Mouse (Mus musculus): ENCODE measurements around the gene Nxph3. TPM values are rescaled to one million over a fixed set of nuclear protein-coding genes. Genes with fewer than 3 reads are reported as not detected.

Gene Nxph3
- polyA plus RNA-seq, 1 experiment from 2014 or later, result 1.8 TPM

GRCm38 (mm10) chr11:95540637-95541385 is 26.4 kb upstream of the Nxph3 start:
- H3K4me2 ChIP-seq (replicated peaks), result no peak overlapping the region
- WGBS, result 29% methylated on average over 18 of the region's 18 CpGs

GRCm38 (mm10) chr11:95538378-95539104 is 24.2 kb upstream of the Nxph3 start:
- H3K4me1 ChIP-seq, result peaks cover 42% of the 10 kb centered on the region
- peak overlapping the region; percentile 55 for H3K27ac ChIP-seq (replicated peaks)
- H3K9ac ChIP-seq, result no peak overlapping the region
- no peaks in the 10 kb centered on the region for H3K36me3 ChIP-seq
- no peaks in the 10 kb centered on the region for H3K9me3 ChIP-seq (replicated peaks)
- WGBS, result 56% methylated on average over 15 of the region's 15 CpGs
- H3K4me2 ChIP-seq (replicated peaks), result no peak overlapping the region
- peak; percentile 45 for ATAC-seq (ENCODE audit: insufficient number of reproducible peaks, low FRiP score, low TSS enrichment, low read depth)
- H3K4me3 ChIP-seq (replicated peaks), result no peak overlapping the region
- peaks cover 9% of the 10 kb centered on the region; the same call in 1 of the 2 replicates for H3K27me3 ChIP-seq

More at GRCm38 (mm10) chr11:95540637-95541385, 26.4 kb upstream of the Nxph3 start:
- Histone ChIP-seq H3K9ac (no peak overlapping the region), H3K9me3 (replicated peaks) (no peaks in the 10 kb centered on the region), H3K27me3 (peaks cover 9% of the 10 kb centered on the region; the same call in 1 of the 2 replicates), H3K36me3 (no peaks in the 10 kb centered on the region), H3K4me1 (peaks cover 39% of the 10 kb centered on the region), H3K4me3 (replicated peaks) (no peak overlapping the region), H3K27ac (replicated peaks) (no peak overlapping the region)
- ATAC-seq (ENCODE audit: insufficient number of reproducible peaks, low FRiP score, low TSS enrichment, low read depth), result no peak

GRCm38 (mm10) chr11:95533484-95534160 is 19.3 kb upstream of the Nxph3 start:
- peak overlapping the region; percentile 47 for H3K4me2 ChIP-seq (replicated peaks)
- no peak overlapping the region for H3K27ac ChIP-seq (replicated peaks)
- ATAC-seq (ENCODE audit: insufficient number of reproducible peaks, low FRiP score, low TSS enrichment, low read depth), result peak; percentile 81; the same call in 1 of the 2 replicates
- H3K4me3 ChIP-seq (replicated peaks), result no peak overlapping the region
- no peak overlapping the region for H3K9ac ChIP-seq
- no peaks in the 10 kb centered on the region for H3K9me3 ChIP-seq (replicated peaks)
- H3K36me3 ChIP-seq, result no peaks in the 10 kb centered on the region
- 22% methylated on average over 24 of the region's 24 CpGs for WGBS
- no peaks in the 10 kb centered on the region for H3K27me3 ChIP-seq
- peaks cover 15% of the 10 kb centered on the region for H3K4me1 ChIP-seq

GRCm38 (mm10) chr11:95532353-95533072 is 18.1 kb upstream of the Nxph3 start:
- WGBS, result 71% methylated on average over 13 of the region's 13 CpGs
- Histone ChIP-seq H3K4me1 (peaks cover 6% of the 10 kb centered on the region), H3K36me3 (no peaks in the 10 kb centered on the region), H3K9ac (no peak overlapping the region), H3K27ac (replicated peaks) (no peak overlapping the region), H3K9me3 (replicated peaks) (no peaks in the 10 kb centered on the region), H3K27me3 (no peaks in the 10 kb centered on the region), H3K4me3 (replicated peaks) (no peak overlapping the region), H3K4me2 (replicated peaks) (no peak overlapping the region)
- ATAC-seq (ENCODE audit: insufficient number of reproducible peaks, low FRiP score, low TSS enrichment, low read depth), result no peak

DNA sequence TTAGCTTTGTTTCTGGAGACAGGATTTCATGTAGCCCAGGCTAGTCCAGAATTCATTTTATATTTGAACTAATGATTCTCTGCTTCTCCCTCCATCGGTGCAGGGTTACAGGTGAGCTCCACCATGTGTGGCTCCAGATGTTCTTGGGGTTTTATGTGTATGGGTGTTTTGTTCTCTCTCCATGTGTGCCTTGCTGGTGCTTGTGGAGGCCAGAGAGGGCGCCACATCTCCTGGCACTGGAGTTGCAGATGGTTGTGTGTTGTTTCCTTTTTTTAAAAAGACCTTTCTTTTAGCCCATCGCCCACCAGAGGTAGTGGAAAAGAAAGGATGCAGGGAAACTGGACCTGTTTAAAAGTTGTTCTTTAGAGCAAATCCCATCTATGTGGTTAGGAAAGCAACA is 13.9 kb upstream of the Nxph3 start:
- no peaks in the 10 kb centered on the region for H3K27me3 ChIP-seq
- no peaks in the 10 kb centered on the region for H3K9me3 ChIP-seq (replicated peaks)
- WGBS, result 74% methylated on average over 3 of the region's 3 CpGs
- ATAC-seq (ENCODE audit: insufficient number of reproducible peaks, low FRiP score, low TSS enrichment, low read depth), result no peak
- H3K4me3 ChIP-seq (replicated peaks), result no peak overlapping the region
- H3K27ac ChIP-seq (replicated peaks), result no peak overlapping the region
- H3K4me2 ChIP-seq (replicated peaks), result no peak overlapping the region
- no peaks in the 10 kb centered on the region for H3K36me3 ChIP-seq
- H3K4me1 ChIP-seq, result 0 out of 2 replicates have a peak, but pooled peaks cover 4% of the 10 kb centered on the region
- H3K9ac ChIP-seq, result no peak overlapping the region

DNA sequence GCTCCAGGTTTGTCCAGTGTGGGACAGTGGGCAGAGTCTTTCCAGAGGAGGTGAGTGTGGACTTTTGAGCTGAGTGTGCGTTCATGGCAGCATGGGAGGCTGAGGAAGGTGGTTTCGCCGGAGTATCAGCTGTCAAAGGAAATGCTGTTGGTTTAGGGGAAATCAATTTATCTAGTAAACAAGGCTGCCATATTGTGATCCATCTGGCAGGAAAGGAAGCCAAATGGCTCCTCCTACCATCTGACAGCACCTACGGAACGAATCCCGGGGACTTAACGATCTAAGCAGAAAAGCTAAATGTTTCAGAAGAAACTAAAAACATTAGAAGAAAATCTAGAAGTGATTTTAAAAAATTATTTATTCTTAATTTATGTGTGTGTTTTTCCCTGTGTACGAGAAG is 12.9 kb upstream of the Nxph3 start:
- Histone ChIP-seq H3K9ac (no peak overlapping the region), H3K27me3 (no peaks in the 10 kb centered on the region), H3K4me2 (replicated peaks) (no peak overlapping the region), H3K36me3 (no peaks in the 10 kb centered on the region), H3K4me1 (0 out of 2 replicates have a peak, but pooled peaks cover 4% of the 10 kb centered on the region), H3K9me3 (replicated peaks) (no peaks in the 10 kb centered on the region), H3K4me3 (replicated peaks) (no peak overlapping the region), H3K27ac (replicated peaks) (no peak overlapping the region)
- WGBS, result 82% methylated on average over 8 of the region's 8 CpGs
- ATAC-seq (ENCODE audit: insufficient number of reproducible peaks, low FRiP score, low TSS enrichment, low read depth), result no peak

DNA sequence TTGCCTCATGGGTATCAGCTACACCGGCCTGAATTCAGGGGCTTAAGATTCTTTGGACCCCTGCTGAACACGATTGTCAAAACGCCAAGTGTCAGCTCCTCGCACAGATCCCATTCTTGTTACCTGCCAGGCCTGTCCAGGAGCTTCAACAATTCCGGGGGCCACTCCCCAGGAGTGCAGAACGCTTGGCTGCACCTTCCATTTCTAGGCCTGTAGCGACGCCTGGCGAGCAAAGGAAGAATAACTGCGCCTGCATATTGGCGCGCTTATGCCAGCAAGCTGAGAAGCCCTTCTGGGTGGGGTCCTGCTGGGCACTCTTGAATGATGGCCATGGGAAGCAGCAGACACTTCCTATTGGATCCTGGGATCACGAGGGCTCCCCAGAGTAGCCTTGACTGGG is 7.2 kb upstream of the Nxph3 start:
- H3K4me3 ChIP-seq (replicated peaks), result peak overlapping the region; percentile 31
- H3K4me1 ChIP-seq, result peaks cover 25% of the 10 kb centered on the region
- 0 out of 2 replicates have a peak, but pooled peaks have one; percentile 21 for ATAC-seq (ENCODE audit: insufficient number of reproducible peaks, low FRiP score, low TSS enrichment, low read depth)
- H3K27me3 ChIP-seq, result no peaks in the 10 kb centered on the region
- no peaks in the 10 kb centered on the region for H3K36me3 ChIP-seq
- no peaks in the 10 kb centered on the region for H3K9me3 ChIP-seq (replicated peaks)
- no peak overlapping the region for H3K9ac ChIP-seq
- WGBS, result under 1% methylated on average over 13 of the region's 13 CpGs
- H3K27ac ChIP-seq (replicated peaks), result no peak overlapping the region
- H3K4me2 ChIP-seq (replicated peaks), result peak overlapping the region; percentile 45

DNA sequence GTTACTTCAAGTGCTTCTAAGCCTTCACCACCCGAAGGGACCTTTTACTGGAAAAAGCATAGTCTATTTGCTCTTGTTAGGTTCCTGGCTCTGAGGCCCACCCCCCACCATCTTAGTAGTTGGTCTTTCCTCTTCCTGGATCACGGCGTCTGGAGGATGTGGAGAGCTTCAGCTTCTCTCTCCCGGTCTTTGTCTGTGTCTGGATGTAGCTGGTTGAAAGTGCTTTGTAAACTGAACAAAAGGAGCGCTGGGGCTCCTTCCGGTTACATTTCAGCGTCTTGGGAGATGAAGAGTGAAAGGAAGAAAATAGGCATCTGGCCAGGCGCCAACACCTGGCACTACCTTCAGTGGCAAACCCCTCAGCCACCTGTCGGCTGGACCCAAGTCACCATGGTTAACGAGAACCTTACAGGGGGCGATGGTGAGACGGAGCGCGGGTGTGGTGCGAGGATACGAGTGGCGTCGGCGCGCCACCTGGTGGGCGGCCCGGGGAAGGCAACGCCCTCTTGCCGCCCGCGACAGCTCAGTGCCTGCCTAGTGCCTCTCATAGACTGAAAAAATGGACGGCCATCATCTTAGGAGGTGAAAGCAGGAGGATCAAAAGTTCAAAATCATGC is 6.2 kb upstream of the Nxph3 start:
- Histone ChIP-seq H3K27ac (replicated peaks) (peak overlapping the region; percentile 25; the same call in 1 of the 2 replicates), H3K9ac (no peak overlapping the region)

GRCm38 (mm10) chr11:95519996-95520395 is 5.6 kb upstream of the Nxph3 start:
- H3K36me3 ChIP-seq, result no peaks in the 10 kb centered on the region
- H3K4me2 ChIP-seq (replicated peaks), result no peak overlapping the region
- H3K9ac ChIP-seq, result no peak overlapping the region
- WGBS, result 56% methylated on average over 3 of the region's 3 CpGs
- peaks cover 3% of the 10 kb centered on the region; the same call in 1 of the 2 replicates for H3K27me3 ChIP-seq
- no peak overlapping the region for H3K4me3 ChIP-seq (replicated peaks)
- no peak overlapping the region for H3K27ac ChIP-seq (replicated peaks)
- H3K9me3 ChIP-seq (replicated peaks), result no peaks in the 10 kb centered on the region
- ATAC-seq (ENCODE audit: insufficient number of reproducible peaks, low FRiP score, low TSS enrichment, low read depth), result no peak
- peaks cover 36% of the 10 kb centered on the region for H3K4me1 ChIP-seq

More for the DNA sequence above, 6.2 kb upstream of the Nxph3 start:
- WGBS, result 4% methylated on average over 27 of the region's 27 CpGs
- H3K9me3 ChIP-seq (replicated peaks), result no peaks in the 10 kb centered on the region
- peaks cover 32% of the 10 kb centered on the region for H3K4me1 ChIP-seq
- ATAC-seq (ENCODE audit: insufficient number of reproducible peaks, low FRiP score, low TSS enrichment, low read depth), result peak; percentile 78
- H3K4me3 ChIP-seq (replicated peaks), result peak overlapping the region; percentile 23
- peaks cover 3% of the 10 kb centered on the region; the same call in 1 of the 2 replicates for H3K27me3 ChIP-seq
- peak overlapping the region; percentile 45 for H3K4me2 ChIP-seq (replicated peaks)
- no peaks in the 10 kb centered on the region for H3K36me3 ChIP-seq

GRCm38 (mm10) chr11:95519299-95519698 is 4.9 kb upstream of the Nxph3 start:
- Histone ChIP-seq H3K9me3 (replicated peaks) (no peaks in the 10 kb centered on the region), H3K4me1 (peaks cover 41% of the 10 kb centered on the region), H3K27ac (replicated peaks) (no peak overlapping the region), H3K9ac (no peak overlapping the region), H3K4me2 (replicated peaks) (no peak overlapping the region), H3K27me3 (peaks cover 3% of the 10 kb centered on the region), H3K4me3 (replicated peaks) (no peak overlapping the region), H3K36me3 (no peaks in the 10 kb centered on the region)
- ATAC-seq (ENCODE audit: insufficient number of reproducible peaks, low FRiP score, low TSS enrichment, low read depth), result no peak
- 57% methylated on average over 10 of the region's 10 CpGs for WGBS
